Comparison of ENCODE assay signal across 9 mouse cellular contexts in the genomic region with DNA sequence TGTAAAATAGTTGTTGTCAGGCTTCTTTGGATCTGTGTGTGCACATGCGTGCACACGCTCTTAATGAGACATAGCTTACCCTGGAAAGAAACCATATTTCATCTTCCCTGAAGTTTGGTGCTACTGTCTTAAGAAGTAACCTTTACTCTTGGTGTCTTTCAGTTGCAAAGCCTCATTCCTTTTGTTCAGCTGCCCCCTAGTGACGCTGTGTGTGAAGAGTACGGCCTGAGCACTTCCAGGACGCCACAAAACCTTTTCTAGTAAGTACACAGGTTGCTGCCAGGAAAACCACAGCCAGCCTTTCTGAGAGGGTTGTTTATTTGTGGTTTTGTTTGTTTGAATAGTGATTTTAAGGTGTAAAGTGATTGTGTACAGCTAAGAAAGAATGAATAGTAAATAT. TPM values are rescaled to one million over a fixed set of nuclear protein-coding genes. Genes with fewer than 3 reads are reported as not detected.
DNase-seq lines count a peak whose midpoint lies in the region; ATAC-seq lines count a peak whose summit lies in the region.
"Had no signal": no experiment of that assay in that cellular context is flagged by ENCODE, and none has a peak within 500 bp of the region (broad histone marks: within the 10 kb centered on the region; RNA-seq: fewer than 3 reads in every experiment).

No protein-coding gene starts in this region.

- no peaks in the 10 kb centered on the region for H3K4me1 ChIP-seq in heart, embryonic 11.5 days (ENCODE audit: control insufficient read depth, insufficient read depth, low read length)
- H3K4me1 ChIP-seq: limb, embryonic 13.5 days had no signal

- H3K4me3 ChIP-seq in heart, embryonic 11.5 days (ENCODE audit: low read depth, low read length), result no peak overlapping the region
- H3K4me3 ChIP-seq: limb, embryonic 13.5 days had no signal

- no peaks in the 10 kb centered on the region for H3K27me3 ChIP-seq in heart, embryonic 11.5 days (ENCODE audit: control insufficient read depth, insufficient read depth, low read length)
- H3K27me3 ChIP-seq: limb, embryonic 13.5 days had no signal

- 59% methylated on average over 5 of the region's 5 CpGs for WGBS in heart, embryonic 11.5 days (ENCODE audit: insufficient replicate concordance)

- DNase-seq in heart, adult 18-20 months, result peak; percentile 59 to 72
- DNase-seq in 416B (ENCODE audit: low read depth) (peak; percentile 82), ZHBTc4 (ENCODE audit: low read depth, low spot score) (peak; percentile 73)
- DNase-seq in kidney, postnatal 36 days, result peak; percentile 67 to 85
- DNase-seq in retina, postnatal 1 day, result peak; percentile 60
- DNase-seq in layer of hippocampus, adult 9-11 months, result no peak

- no peak overlapping the region for H3K9ac ChIP-seq in heart, embryonic 11.5 days (ENCODE audit: low read depth, low read length)
- H3K9ac ChIP-seq: limb, embryonic 13.5 days had no signal

- no peak for ATAC-seq in heart, embryonic 11.5 days (replicated peaks; ENCODE audit: insufficient number of reproducible peaks, low FRiP score, low TSS enrichment)
- peak; percentile 89 for ATAC-seq in erythroblast, adult 5-6 weeks (replicated peaks; ENCODE audit: low FRiP score, poor library complexity, severe bottlenecking)

- no peak overlapping the region for H3K4me2 ChIP-seq in heart, embryonic 11.5 days
- H3K4me2 ChIP-seq: limb, embryonic 13.5 days had no signal

- H3K36me3 ChIP-seq in heart, embryonic 11.5 days (ENCODE audit: control insufficient read depth, insufficient read depth, low read length), result peaks cover 19% of the 10 kb centered on the region

- H3K27ac ChIP-seq in heart, embryonic 11.5 days (ENCODE audit: low read depth, low read length), result no peak overlapping the region
- H3K27ac ChIP-seq: limb, embryonic 13.5 days had no signal

- H3K9me3 ChIP-seq in heart, embryonic 11.5 days (replicated peaks; ENCODE audit: control insufficient read depth, low read length), result no peaks in the 10 kb centered on the region
- H3K9me3 ChIP-seq: limb, embryonic 13.5 days had no signal

RNA-seq across cellular contexts. Expression of gene Pms2, which starts 7.7 kb away (rescaled TPM):
- 1 to 10 TPM; 2.9 to 3.6 TPM for total RNA-seq in heart, adult 18-20 months (2021)
- 27.4 and 27.8 TPM in 2 replicates for polyA plus RNA-seq in heart, embryonic 11.5 days (2014; fragmentation: Nextera tagmentation; extraction: Ambion mirVana)
- total RNA-seq in erythroblast, adult 5-6 weeks (2015; ENCODE audit: low replicate concordance), result 2.5 and 6.1 TPM in 2 replicates
- total RNA-seq in erythroblast, adult 5-6 weeks (2017; ENCODE audit: low replicate concordance), result 14.8 and 17.8 TPM in 2 replicates

RNA-seq across cellular contexts. Expression of gene Aimp2, which starts 7.8 kb away (rescaled TPM):
- total RNA-seq in heart, adult 18-20 months (2021), result 10 to 100 TPM; 32.2 to 33.4 TPM
- 89.5 and 95.5 TPM in 2 replicates for polyA plus RNA-seq in heart, embryonic 11.5 days (2014; fragmentation: Nextera tagmentation; extraction: Ambion mirVana)
- 15.7 and 20.4 TPM in 2 replicates for total RNA-seq in erythroblast, adult 5-6 weeks (2015; ENCODE audit: low replicate concordance)
- 14.6 and 25.8 TPM in 2 replicates for total RNA-seq in erythroblast, adult 5-6 weeks (2017; ENCODE audit: low replicate concordance)

RNA-seq across cellular contexts. Expression of gene Gm42421, which starts 10.6 kb away (rescaled TPM):
- not detected for total RNA-seq in heart, adult 18-20 months (2021)
- polyA plus RNA-seq in heart, embryonic 11.5 days (2014; fragmentation: Nextera tagmentation; extraction: Ambion mirVana), result 0.62 and 0.82 TPM in 2 replicates
- total RNA-seq in erythroblast, adult 5-6 weeks (2015; ENCODE audit: low replicate concordance), result not detected in 2 replicates
- 6.0 TPM in 1 of 2 replicates, not detected in the other for total RNA-seq in erythroblast, adult 5-6 weeks (2017; ENCODE audit: low replicate concordance)

RNA-seq across cellular contexts. Expression of gene Rsph10b, which starts 15.4 kb away (rescaled TPM):
- total RNA-seq in heart, adult 18-20 months (2021), result under 1 TPM; 0.22 to 0.90 TPM
- 0.43 and 1.5 TPM in 2 replicates for polyA plus RNA-seq in heart, embryonic 11.5 days (2014; fragmentation: Nextera tagmentation; extraction: Ambion mirVana)
- 4.4 TPM in 1 of 2 replicates, not detected in the other for total RNA-seq in erythroblast, adult 5-6 weeks (2015; ENCODE audit: low replicate concordance)
- total RNA-seq in erythroblast, adult 5-6 weeks (2017; ENCODE audit: low replicate concordance), result 3.8 and 7.0 TPM in 2 replicates

RNA-seq across cellular contexts. Expression of gene Ankrd61, which starts 19.9 kb away (rescaled TPM):
- total RNA-seq in heart, adult 18-20 months (2021), result not detected
- polyA plus RNA-seq in heart, embryonic 11.5 days (2014; fragmentation: Nextera tagmentation; extraction: Ambion mirVana), result 0.21 and 0.47 TPM in 2 replicates
- total RNA-seq in erythroblast, adult 5-6 weeks (2015; ENCODE audit: low replicate concordance), result not detected in 2 replicates
- total RNA-seq in erythroblast, adult 5-6 weeks (2017; ENCODE audit: low replicate concordance), result 2.9 and 10.7 TPM in 2 replicates
